Mouse (Mus musculus): Measurements from ENCODE around the gene Podxl2.

- TF ChIP-seq POLR2A (IDR thresholded peaks at IDR 0.05; ENCODE audit: low read depth, low read length) (no peak), CTCF (IDR thresholded peaks at IDR 0.05; ENCODE audit: extremely low read depth, insufficient read depth, insufficient read length, insufficient replicate concordance) (no peak)
Measured at GRCm38 (mm10) chr6:88913440-88913839, 38.6 kb upstream of the Podxl2 start.

Data from spleen, adult 2 months (tissue).